In genomic region chr1:164098372-164098771, GRCm38 (mm10) we compare ENCODE assay signal across 24 mouse cellular contexts. TPM values are rescaled to one million over a fixed set of nuclear protein-coding genes. Genes with fewer than 3 reads are reported as not detected.
A peak's percentile ranks its signal among the peaks of the same experiment; 100 is the strongest.
DNase-seq lines count a peak whose midpoint lies in the region; ATAC-seq and TF ChIP-seq lines count a peak whose summit lies in the region.
"Had no signal": no experiment of that assay in that cellular context is flagged by ENCODE, and none has a peak within 500 bp of the region (broad histone marks: within the 10 kb centered on the region; RNA-seq: fewer than 3 reads in every experiment).

No protein-coding gene starts in this region.

- ATAC-seq in megakaryocyte, adult 5-6 weeks (ENCODE audit: poor library complexity, severe bottlenecking): 0 out of 2 replicates have a peak, but pooled peaks have one; percentile 11
- ATAC-seq: forebrain, postnatal 0 days; hindbrain, postnatal 0 days; midbrain, embryonic 15.5 days had no signal

- no peaks in the 10 kb centered on the region for H3K4me1 ChIP-seq in MEL (ENCODE audit: control insufficient read depth in 1 of 2, insufficient read depth in 2 of 2, low read length in 2 of 2)
- H3K4me1 ChIP-seq: embryonic facial prominence, embryonic 12.5 days; heart, embryonic 10.5 days; limb, embryonic 15.5 days; midbrain, embryonic 15.5 days had no signal

- H3K27ac ChIP-seq in MEL (ENCODE audit: control insufficient read depth, low read depth, low read length): no peak overlapping the region
- H3K27ac ChIP-seq in left cerebral cortex, adult 2 months: no peak overlapping the region
- H3K27ac ChIP-seq: embryonic facial prominence, embryonic 12.5 days; heart, embryonic 10.5 days; hindbrain, postnatal 0 days; limb, embryonic 15.5 days; midbrain, embryonic 15.5 days had no signal

- no peak for TF ChIP-seq POLR2A in MEL (IDR thresholded peaks at IDR 0.05; ENCODE audit: control insufficient read depth in 1 of 2, insufficient read depth in 1 of 2, low read depth in 1 of 2, low read length in 2 of 2, poor library complexity in 1 of 2)

- no peak for TF ChIP-seq RAD21 in MEL (IDR thresholded peaks at IDR 0.05; ENCODE audit: low read depth, low read length)

- DNase-seq in left cerebral cortex, postnatal 4 days: peak; percentile 5
- no peak for DNase-seq in left cerebral cortex, postnatal 25 days (ENCODE audit: low spot score in 2 of 2)
- DNase-seq in MEL (ENCODE audit: low read depth, low spot score): peak; percentile 9
- DNase-seq in induced T-regulatory cell, adult 2 months (ENCODE audit: low read depth): peak; percentile 53
- no peak for DNase-seq in right cerebral cortex, postnatal 10 days (ENCODE audit: low spot score in 2 of 2)
- DNase-seq in urinary bladder, postnatal 36 days (ENCODE audit: low spot score in 2 of 2): no peak
- DNase-seq in left cerebral cortex, adult 2 months (ENCODE audit: extremely low spot score in 1 of 2, low spot score in 2 of 2): no peak
- DNase-seq: adrenal gland, postnatal 10 days; cerebellum, adult 2 months; forebrain, postnatal 0 days; kidney, adult 2 months; kidney, postnatal 36 days; lung, postnatal 36 days; right cerebral cortex, postnatal 14 days; thymus, postnatal 14 days had no signal

- no peak for TF ChIP-seq CTCF in MEL (IDR thresholded peaks at IDR 0.05 in 2 of 3, conservative IDR thresholded peaks at IDR 0.05 in 1 of 3; ENCODE audit: control insufficient read depth in 1 of 3, insufficient read depth in 1 of 3, low read depth in 2 of 3, low read length in 3 of 3, poor library complexity in 1 of 3, severe bottlenecking in 1 of 3)
- TF ChIP-seq CTCF in left cerebral cortex, adult 2 months (IDR thresholded peaks at IDR 0.05): no peak

- no peak overlapping the region for H3K9ac ChIP-seq in MEL (ENCODE audit: control insufficient read depth, low read depth, low read length, poor library complexity, severe bottlenecking)
- H3K9ac ChIP-seq: embryonic facial prominence, embryonic 12.5 days; forebrain, postnatal 0 days; limb, embryonic 15.5 days; midbrain, embryonic 15.5 days had no signal

- TF ChIP-seq EP300 in MEL (IDR thresholded peaks at IDR 0.05; ENCODE audit: low read depth in 1 of 2, low read length in 2 of 2): no peak

- H3K36me3 ChIP-seq in MEL (ENCODE audit: control insufficient read depth in 1 of 2, insufficient read depth in 2 of 2, low read length in 2 of 2): no peaks in the 10 kb centered on the region
- H3K36me3 ChIP-seq: embryonic facial prominence, embryonic 12.5 days; heart, embryonic 10.5 days; limb, embryonic 15.5 days; midbrain, embryonic 15.5 days had no signal

- intact Hi-C loops in left cerebral cortex, postnatal 4 days (cut with DNase I): no loop called here
- intact Hi-C loops in left cerebral cortex, postnatal 25 days (cut with DNase I): no loop called here
- intact Hi-C loops in left cerebral cortex, adult 2 months (cut with DNase I): no loop called here

- H3K79me2 ChIP-seq in MEL (ENCODE audit: control insufficient read depth, insufficient read depth, low read length, poor library complexity): no peaks in the 10 kb centered on the region

- no peaks in the 10 kb centered on the region for H3K9me3 ChIP-seq in MEL (replicated peaks; ENCODE audit: insufficient read depth, low read length)
- H3K9me3 ChIP-seq: embryonic facial prominence, embryonic 12.5 days; heart, embryonic 10.5 days; limb, embryonic 15.5 days; midbrain, embryonic 15.5 days had no signal

- H3K4me3 ChIP-seq in MEL (ENCODE audit: control insufficient read depth in 1 of 2, insufficient read depth in 1 of 2, low read depth in 2 of 2, low read length in 2 of 2): no peak overlapping the region
- no peak overlapping the region for H3K4me3 ChIP-seq in left cerebral cortex, adult 2 months
- H3K4me3 ChIP-seq: embryonic facial prominence, embryonic 12.5 days; heart, embryonic 10.5 days; limb, embryonic 15.5 days; midbrain, embryonic 15.5 days had no signal

- H3K27me3 ChIP-seq in MEL (ENCODE audit: control insufficient read depth in 1 of 2, insufficient read depth in 2 of 2, low read length in 2 of 2): peaks cover 13 to 24% of the 10 kb centered on the region in 2 experiments
- H3K27me3 ChIP-seq: embryonic facial prominence, embryonic 12.5 days; limb, embryonic 15.5 days; midbrain, embryonic 15.5 days had no signal

TF ChIP-seq in MEL, 35 proteins besides CTCF, POLR2A, EP300 and RAD21:
- no peak for TF ChIP-seq POLR2AphosphoS2 (IDR thresholded peaks at IDR 0.05; ENCODE audit: low read length)
- no peak for TF ChIP-seq BHLHE40 (IDR thresholded peaks at IDR 0.05; ENCODE audit: borderline replicate concordance, low read depth, low read length)
- no peak for TF ChIP-seq MXI1 (IDR thresholded peaks at IDR 0.05; ENCODE audit: low read depth, low read length)
- no peak for TF ChIP-seq MAZ (IDR thresholded peaks at IDR 0.05; ENCODE audit: low read depth, low read length)
- TF ChIP-seq TCF12 (IDR thresholded peaks at IDR 0.05; ENCODE audit: low read depth, low read length): no peak
- no peak for TF ChIP-seq NELFE (IDR thresholded peaks at IDR 0.05; ENCODE audit: low read depth, low read length)
- TF ChIP-seq SMC3 (IDR thresholded peaks at IDR 0.05; ENCODE audit: low read depth, low read length): no peak
- no peak for TF ChIP-seq GABPA (IDR thresholded peaks at IDR 0.05; ENCODE audit: low read depth, low read length)
- no peak for TF ChIP-seq POLR2AphosphoS5 (IDR thresholded peaks at IDR 0.05; ENCODE audit: borderline replicate concordance, low read depth, low read length)
- TF ChIP-seq MYB (IDR thresholded peaks at IDR 0.05; ENCODE audit: low read depth, low read length): no peak

RNA-seq across cellular contexts. Expression of gene Selp, which starts 16.7 kb away (rescaled TPM):
- under 1 TPM in 1 of 2 experiments, not detected in 1; 0.14 TPM for total RNA-seq in left cerebral cortex, postnatal 4 days (2021)
- not detected for total RNA-seq in left cerebral cortex, postnatal 25 days (2021)
- not detected in 2 replicates for total RNA-seq in MEL (2012; rRNA removed)
- not detected for polyA plus RNA-seq in MEL (2012; ENCODE audit: insufficient read depth in 1 of 2, insufficient read length in 2 of 2, low read depth in 1 of 2, low replicate concordance in 2 of 2, missing spikeins in 1 of 2)
- 1.4 and 2.0 TPM in 2 replicates for total RNA-seq in megakaryocyte, adult 5-6 weeks (2015)
- total RNA-seq in megakaryocyte, adult 5-6 weeks (2017): 1.3 and 2.0 TPM in 2 replicates
- not detected for total RNA-seq in left cerebral cortex, adult 2 months (2021)
- total RNA-seq: forebrain, postnatal 0 days; hindbrain, postnatal 0 days; left cerebral cortex, postnatal 10 days had no signal
- polyA plus RNA-seq: cerebellum, adult 2 months; embryonic facial prominence, embryonic 12.5 days; forebrain, postnatal 0 days; midbrain, embryonic 15.5 days had no signal

RNA-seq across cellular contexts. Expression of gene Sell, which starts 36.6 kb away (rescaled TPM):
- total RNA-seq in left cerebral cortex, postnatal 4 days (2021): under 1 TPM in 1 of 2 experiments, not detected in 1; 0.20 TPM
- total RNA-seq in left cerebral cortex, postnatal 25 days (2021): under 1 TPM in 1 of 2 experiments, not detected in 1; 0.18 TPM
- total RNA-seq in MEL (2012; rRNA removed): not detected in 2 replicates
- under 1 TPM in 1 of 2 experiments, not detected in 1; 0.04 TPM for polyA plus RNA-seq in MEL (2012; ENCODE audit: insufficient read depth in 1 of 2, insufficient read length in 2 of 2, low read depth in 1 of 2, low replicate concordance in 2 of 2, missing spikeins in 1 of 2)
- 838 and 904 TPM in 2 replicates for total RNA-seq in megakaryocyte, adult 5-6 weeks (2015)
- 641 and 646 TPM in 2 replicates for total RNA-seq in megakaryocyte, adult 5-6 weeks (2017)
- not detected for total RNA-seq in left cerebral cortex, adult 2 months (2021)
- total RNA-seq: left cerebral cortex, postnatal 10 days had no signal
- polyA plus RNA-seq: heart, embryonic 10.5 days had no signal

RNA-seq across cellular contexts. Expression of gene Sele, which starts 50.3 kb away (rescaled TPM):
- total RNA-seq in left cerebral cortex, postnatal 4 days (2021): not detected
- total RNA-seq in left cerebral cortex, postnatal 25 days (2021): not detected
- not detected in 2 replicates for total RNA-seq in MEL (2012; rRNA removed)
- not detected for polyA plus RNA-seq in MEL (2012; ENCODE audit: insufficient read depth in 1 of 2, insufficient read length in 2 of 2, low read depth in 1 of 2, low replicate concordance in 2 of 2, missing spikeins in 1 of 2)
- total RNA-seq in megakaryocyte, adult 5-6 weeks (2015): 0.07 and 0.18 TPM in 2 replicates
- total RNA-seq in megakaryocyte, adult 5-6 weeks (2017): 0.20 TPM in 1 of 2 replicates, not detected in the other
- total RNA-seq in left cerebral cortex, adult 2 months (2021): under 1 TPM; 0.11 to 0.12 TPM
- total RNA-seq: forebrain, postnatal 0 days; gastrocnemius, adult 8-10 months; hindbrain, postnatal 0 days had no signal
- polyA plus RNA-seq: cortical plate, adult 2 months; embryonic facial prominence, embryonic 12.5 days; forebrain, postnatal 0 days; heart, embryonic 10.5 days; hindbrain, postnatal 0 days; midbrain, embryonic 15.5 days had no signal

RNA-seq across cellular contexts. Expression of gene F5, which starts 53.3 kb away (rescaled TPM):
- under 1 TPM; 0.14 to 0.24 TPM for total RNA-seq in left cerebral cortex, postnatal 4 days (2021)
- 1 to 10 TPM in 1 of 2 experiments, under 1 TPM in 1; 0.94 to 1.1 TPM for total RNA-seq in left cerebral cortex, postnatal 25 days (2021)
- not detected in 2 replicates for total RNA-seq in MEL (2012; rRNA removed)
- not detected for polyA plus RNA-seq in MEL (2012; ENCODE audit: insufficient read depth in 1 of 2, insufficient read length in 2 of 2, low read depth in 1 of 2, low replicate concordance in 2 of 2, missing spikeins in 1 of 2)
- total RNA-seq in megakaryocyte, adult 5-6 weeks (2015): 40.5 and 46.2 TPM in 2 replicates
- 29.2 and 38.5 TPM in 2 replicates for total RNA-seq in megakaryocyte, adult 5-6 weeks (2017)
- total RNA-seq in left cerebral cortex, adult 2 months (2021): 1 to 10 TPM in 1 of 2 experiments, under 1 TPM in 1; 0.75 to 1.1 TPM

Comparison
In these comparisons a context has a peak if more than half of its experiments do, and no peak if none do; other contexts are left out.
1. DNase-seq: peak in left cerebral cortex, postnatal 4 days (single experiment), MEL (single experiment) and induced T-regulatory cell, adult 2 months (single experiment); none in left cerebral cortex, postnatal 25 days (0 of 2), right cerebral cortex, postnatal 10 days (0 of 2), urinary bladder, postnatal 36 days (0 of 2) and left cerebral cortex, adult 2 months (0 of 2).
2. RNA of gene Sell, which starts 36.6 kb away (total RNA-seq): 641 to 904 TPM in megakaryocyte, adult 5-6 weeks; 0.20 TPM in left cerebral cortex, postnatal 4 days, 0.18 TPM in left cerebral cortex, postnatal 25 days, not detected in left cerebral cortex, adult 2 months and not detected in MEL; every median in the first group is over 100 times any median in the second.